Mouse (Mus musculus) spleen, adult 2 months (tissue): Measurements from ENCODE around the gene Gm21887.
"Not testable (repeated sequence)": the region's sequence is repeated elsewhere in the genome, so short reads cannot be mapped to it uniquely, and the experiment has no call there.

Source experiments
- CTCF ChIP-seq: fragments of 200-500 bp; IDR thresholded peaks from 2 replicates; pipeline ENCODE4 v1.5.1; 2011; ENCODE audit warnings: mild to moderate bottlenecking, inconsistent platforms; ENCODE audit not compliant: insufficient read depth, insufficient read length, insufficient replicate concordance; ENCODE audit errors: extremely low read depth
- POLR2A ChIP-seq: fragments of 200-500 bp; IDR thresholded peaks from 2 replicates; pipeline ENCODE4 v1.6.1; 2011; ENCODE audit warnings: low read depth, low read length, inconsistent platforms

DNA sequence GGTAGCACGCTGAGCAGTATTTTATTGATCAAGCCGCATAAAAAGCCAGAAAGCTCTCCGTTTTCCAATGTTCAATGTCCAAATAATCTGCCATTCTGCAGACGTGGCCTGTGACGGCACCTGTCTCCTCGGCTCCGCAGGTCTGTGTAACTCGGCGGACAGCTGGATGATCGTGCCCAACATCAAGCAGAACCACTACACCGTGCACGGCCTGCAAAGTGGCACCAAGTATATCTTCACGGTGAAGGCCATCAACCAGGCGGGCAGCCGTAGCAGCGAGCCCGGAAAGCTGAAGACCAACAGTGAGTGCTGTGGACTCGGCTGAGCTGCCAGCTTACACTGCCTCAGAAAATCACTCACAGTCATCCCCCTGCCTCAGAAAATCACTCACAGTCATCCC, 23.7 kb upstream of the Gm21887 start:
- TF ChIP-seq CTCF, POLR2A: not testable (repeated sequence)
